Mouse (Mus musculus): ENCODE data around the gene S100a7a. TPM values are rescaled to one million over a fixed set of nuclear protein-coding genes. Genes with fewer than 3 reads are reported as not detected.

Gene S100a7a
- polyA plus RNA-seq, 1 experiment from 2014 or later = not detected

DNA sequence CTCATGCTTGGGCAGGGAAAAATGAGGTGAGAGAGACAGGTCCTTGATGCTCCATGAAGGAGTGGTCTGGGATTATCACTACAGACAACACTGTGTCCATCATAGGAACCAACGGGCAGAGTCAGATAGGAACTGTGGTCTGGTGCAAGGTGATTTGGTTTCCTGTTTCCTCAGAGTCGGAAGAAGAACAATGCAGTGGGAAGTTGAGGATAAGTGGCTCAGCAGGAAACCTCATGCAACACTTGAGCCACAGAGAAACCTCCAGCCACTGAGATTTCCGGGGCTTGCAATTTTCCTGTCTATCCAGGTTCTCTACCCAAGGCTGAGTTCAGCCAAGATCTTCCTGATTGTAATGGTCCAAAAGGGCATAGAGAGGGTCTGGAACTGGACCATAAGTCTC, 24.8 kb downstream of the S100a7a start:
- Histone ChIP-seq H3K4me1 (ENCODE audit: insufficient read depth) (no peaks in the 10 kb centered on the region), H3K4me3 (ENCODE audit: low read depth, low read length) (no peak overlapping the region), H3K9ac (replicated peaks) (no peak overlapping the region), H3K27ac (ENCODE audit: low read depth) (no peak overlapping the region), H3K9me3 (ENCODE audit: low read length) (no peaks in the 10 kb centered on the region), H3K4me2 (ENCODE audit: low read depth, low read length) (no peak overlapping the region), H3K36me3 (replicated peaks; ENCODE audit: insufficient read depth, low read length) (no peaks in the 10 kb centered on the region), H3K27me3 (ENCODE audit: insufficient read depth, low read length) (no peaks in the 10 kb centered on the region)
- ATAC-seq (no peak), DNase-seq (no peak)
- 20% methylated on average over 3 of the region's 3 CpGs for WGBS (ENCODE audit: insufficient replicate concordance)
- no peak for TF ChIP-seq CTCF (IDR thresholded peaks at IDR 0.05; ENCODE audit: low read depth)
- peak; percentile 33; the same call in 1 of the 2 replicates for TF ChIP-seq EP300 (IDR thresholded peaks at IDR 0.05; ENCODE audit: low read depth)

DNA sequence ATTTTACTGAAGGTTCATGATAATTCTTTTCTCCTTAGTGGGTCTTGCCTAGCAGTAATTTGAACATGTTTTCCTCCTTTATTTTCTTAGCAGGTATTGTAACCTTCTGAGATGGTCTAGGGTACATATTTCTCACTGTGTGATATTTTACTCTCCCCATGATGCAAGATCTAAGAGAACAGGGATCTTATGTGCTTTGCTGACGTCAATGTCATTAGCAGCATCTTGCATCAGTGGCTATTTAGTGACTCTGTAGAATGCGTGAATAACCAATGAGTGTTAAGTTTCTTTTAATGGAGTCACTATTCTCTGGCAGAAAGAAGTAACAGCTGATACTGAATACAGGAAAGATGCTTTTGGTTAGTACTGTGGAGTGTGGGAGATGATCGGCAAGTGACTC, 30.1 kb downstream of the S100a7a start:
- Histone ChIP-seq H3K4me2 (ENCODE audit: low read depth, low read length) (no peak overlapping the region), H3K4me3 (ENCODE audit: low read depth, low read length) (no peak overlapping the region), H3K9ac (replicated peaks) (no peak overlapping the region), H3K9me3 (ENCODE audit: low read length) (no peaks in the 10 kb centered on the region), H3K36me3 (replicated peaks; ENCODE audit: insufficient read depth, low read length) (no peaks in the 10 kb centered on the region), H3K27ac (ENCODE audit: low read depth) (no peak overlapping the region), H3K27me3 (ENCODE audit: insufficient read depth, low read length) (no peaks in the 10 kb centered on the region), H3K4me1 (ENCODE audit: insufficient read depth) (no peaks in the 10 kb centered on the region)
- ATAC-seq = no peak
- no peak for TF ChIP-seq CTCF (IDR thresholded peaks at IDR 0.05; ENCODE audit: low read depth)
- TF ChIP-seq EP300 (IDR thresholded peaks at IDR 0.05; ENCODE audit: low read depth) = no peak
- DNase-seq = no peak
- WGBS (ENCODE audit: insufficient replicate concordance) = 77% methylated on average over 3 of the region's 3 CpGs

DNA sequence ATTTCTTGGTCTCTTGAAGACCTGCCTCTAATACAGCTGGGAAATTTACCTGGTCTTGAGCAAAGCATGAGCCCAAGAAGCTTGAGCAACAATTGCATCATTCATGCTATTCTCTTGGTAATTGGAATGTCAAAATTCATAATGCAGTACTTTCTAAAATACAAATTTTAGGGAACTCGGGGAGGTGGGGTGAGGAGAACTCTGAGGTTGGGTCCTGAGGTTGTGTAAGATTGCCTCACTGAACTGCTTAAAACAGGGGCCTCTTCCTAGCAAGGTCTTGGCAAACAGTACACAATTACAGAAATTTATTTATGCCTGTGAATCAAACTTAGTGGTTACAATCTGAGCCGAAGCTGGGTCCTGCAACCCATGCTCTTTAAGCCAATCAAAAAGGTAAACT, 33.0 kb downstream of the S100a7a start:
- ATAC-seq (no peak), DNase-seq (no peak)
- Histone ChIP-seq H3K36me3 (replicated peaks; ENCODE audit: insufficient read depth, low read length) (no peaks in the 10 kb centered on the region), H3K9me3 (ENCODE audit: low read length) (no peaks in the 10 kb centered on the region), H3K4me2 (ENCODE audit: low read depth, low read length) (peak overlapping the region; percentile 15; the same call in 1 of the 2 replicates), H3K4me1 (ENCODE audit: insufficient read depth) (no peaks in the 10 kb centered on the region), H3K27ac (ENCODE audit: low read depth) (peak overlapping the region; percentile 51; the same call in 1 of the 2 replicates), H3K4me3 (ENCODE audit: low read depth, low read length) (no peak overlapping the region), H3K27me3 (ENCODE audit: insufficient read depth, low read length) (no peaks in the 10 kb centered on the region), H3K9ac (replicated peaks) (no peak overlapping the region)
- no peak for TF ChIP-seq CTCF (IDR thresholded peaks at IDR 0.05; ENCODE audit: low read depth)
- TF ChIP-seq EP300 (IDR thresholded peaks at IDR 0.05; ENCODE audit: low read depth) = peak; percentile 59; the same call in 1 of the 2 replicates
- WGBS (ENCODE audit: insufficient replicate concordance) = 56% methylated on average over 2 of the region's 2 CpGs

GRCm38 (mm10) chr3:90693496-90693895, 39.7 kb downstream of the S100a7a start:
- peak overlapping the region; percentile 79 for H3K27ac ChIP-seq (ENCODE audit: low read depth)
- peak overlapping the region; percentile 6 for H3K4me3 ChIP-seq (ENCODE audit: low read depth, low read length)
- H3K9me3 ChIP-seq (ENCODE audit: low read length) = no peaks in the 10 kb centered on the region
- 0 out of 2 replicates have a peak overlapping the region, but pooled peaks have one; percentile 26 for H3K9ac ChIP-seq (replicated peaks)
- no peak for DNase-seq
- 41% methylated on average over 2 of the region's 2 CpGs for WGBS (ENCODE audit: insufficient replicate concordance)
- no peaks in the 10 kb centered on the region for H3K4me1 ChIP-seq (ENCODE audit: insufficient read depth)
- TF ChIP-seq CTCF (IDR thresholded peaks at IDR 0.05; ENCODE audit: low read depth) (no peak), EP300 (IDR thresholded peaks at IDR 0.05; ENCODE audit: low read depth) (no peak)
- H3K4me2 ChIP-seq (ENCODE audit: low read depth, low read length) = no peak overlapping the region
- ATAC-seq = no peak
- H3K27me3 ChIP-seq (ENCODE audit: insufficient read depth, low read length) = no peaks in the 10 kb centered on the region
- H3K36me3 ChIP-seq (replicated peaks; ENCODE audit: insufficient read depth, low read length) = no peaks in the 10 kb centered on the region

- peak; percentile 58 for ATAC-seq
- 35% methylated on average over 3 of the region's 3 CpGs for WGBS (ENCODE audit: insufficient replicate concordance)
- H3K36me3 ChIP-seq (replicated peaks; ENCODE audit: insufficient read depth, low read length) = no peaks in the 10 kb centered on the region
- no peaks in the 10 kb centered on the region for H3K27me3 ChIP-seq (ENCODE audit: insufficient read depth, low read length)
- peak; percentile 52 for DNase-seq
- no peaks in the 10 kb centered on the region for H3K9me3 ChIP-seq (ENCODE audit: low read length)
- H3K4me2 ChIP-seq (ENCODE audit: low read depth, low read length) = 0 out of 2 replicates have a peak within 1 kb of the TSS, but pooled peaks have one; percentile 32
- peak; percentile 31; the same call in 1 of the 2 replicates for TF ChIP-seq EP300 (IDR thresholded peaks at IDR 0.05; ENCODE audit: low read depth)
- no peak for TF ChIP-seq CTCF (IDR thresholded peaks at IDR 0.05; ENCODE audit: low read depth)
- H3K4me3 ChIP-seq (ENCODE audit: low read depth, low read length) = peak within 1 kb of the TSS; percentile 18
- H3K9ac ChIP-seq (replicated peaks) = peak within 1 kb of the TSS; percentile 50; the same call in 1 of the 2 replicates
- peak within 1 kb of the TSS; percentile 48 for H3K27ac ChIP-seq (ENCODE audit: low read depth)
- H3K4me1 ChIP-seq (ENCODE audit: insufficient read depth) = no peaks in the 10 kb centered on the region
Measured at GRCm38 (mm10) chr3:90695613-90696012, 41.8 kb downstream of the S100a7a start, which contains the start of gene S100a9. Gene S100a9, minus strand, starts transcription at chr3:90695721.

DNA sequence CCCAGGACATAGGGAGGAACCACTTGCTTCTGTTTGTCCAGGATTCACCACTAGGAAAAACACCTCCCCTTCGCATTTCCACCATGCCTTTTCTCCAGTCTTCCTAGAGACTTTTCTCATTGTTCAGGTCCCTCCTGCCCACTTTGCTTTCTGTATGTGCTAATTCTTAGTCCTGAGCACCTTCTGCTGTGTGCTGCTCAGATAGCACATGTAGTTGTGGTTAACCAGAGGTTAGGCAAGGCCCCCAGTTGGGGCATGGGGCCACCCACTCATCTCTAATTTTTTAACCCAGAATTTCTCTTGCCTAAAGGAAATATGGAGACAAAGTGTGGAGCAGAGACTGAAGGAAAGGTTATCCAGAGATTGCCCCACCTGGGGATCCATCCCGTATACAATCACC, 48.4 kb downstream of the S100a7a start:
- ATAC-seq (no peak), DNase-seq (no peak)
- no peak for TF ChIP-seq EP300 (IDR thresholded peaks at IDR 0.05; ENCODE audit: low read depth)
- TF ChIP-seq CTCF (IDR thresholded peaks at IDR 0.05; ENCODE audit: low read depth) = no peak
- WGBS (ENCODE audit: insufficient replicate concordance) = 79% methylated on average over 2 of the region's 2 CpGs
- H3K36me3 ChIP-seq (replicated peaks; ENCODE audit: insufficient read depth, low read length) = no peaks in the 10 kb centered on the region
- H3K27me3 ChIP-seq (ENCODE audit: insufficient read depth, low read length) = no peaks in the 10 kb centered on the region
- H3K4me1 ChIP-seq (ENCODE audit: insufficient read depth) = no peaks in the 10 kb centered on the region
- H3K4me2 ChIP-seq (ENCODE audit: low read depth, low read length) = no peak overlapping the region
- no peak overlapping the region for H3K9ac ChIP-seq (replicated peaks)
- H3K4me3 ChIP-seq (ENCODE audit: low read depth, low read length) = no peak overlapping the region
- H3K27ac ChIP-seq (ENCODE audit: low read depth) = no peak overlapping the region
- no peaks in the 10 kb centered on the region for H3K9me3 ChIP-seq (ENCODE audit: low read length)

Other genes with a start within 250 kb of the S100a7a start
- 4.0 and 4.6 TPM in 2 replicates for gene Ints3, start 220.4 kb upstream of the S100a7a start, polyA plus RNA-seq (2015; fragmentation: Nextera tagmentation; extraction: Ambion mirVana)
- gene Npr1, start 188.2 kb upstream of the S100a7a start, polyA plus RNA-seq (2015; fragmentation: Nextera tagmentation; extraction: Ambion mirVana) = 5.9 and 6.2 TPM in 2 replicates
- gene Ilf2, start 177.9 kb upstream of the S100a7a start, polyA plus RNA-seq (2015; fragmentation: Nextera tagmentation; extraction: Ambion mirVana) = 23.1 and 27.6 TPM in 2 replicates
- 23.6 and 24.2 TPM in 2 replicates for gene Snapin, start 163.0 kb upstream of the S100a7a start, polyA plus RNA-seq (2015; fragmentation: Nextera tagmentation; extraction: Ambion mirVana)
- 39.9 and 42.9 TPM in 2 replicates for gene Chtop, start 144.5 kb upstream of the S100a7a start, polyA plus RNA-seq (2015; fragmentation: Nextera tagmentation; extraction: Ambion mirVana)
- 116 and 118 TPM in 2 replicates for gene S100a1, start 139.6 kb upstream of the S100a7a start, polyA plus RNA-seq (2015; fragmentation: Nextera tagmentation; extraction: Ambion mirVana)
- 35.5 and 36.1 TPM in 2 replicates for gene S100a13, start 139.6 kb upstream of the S100a7a start, polyA plus RNA-seq (2015; fragmentation: Nextera tagmentation; extraction: Ambion mirVana)
- 0.09 TPM in 1 of 2 replicates, not detected in the other for gene S100a14, start 127.2 kb upstream of the S100a7a start, polyA plus RNA-seq (2015; fragmentation: Nextera tagmentation; extraction: Ambion mirVana)
- gene S100a16, start 116.8 kb upstream of the S100a7a start, polyA plus RNA-seq (2015; fragmentation: Nextera tagmentation; extraction: Ambion mirVana) = 41.3 and 43.5 TPM in 2 replicates
- gene S100a3, start 93.4 kb upstream of the S100a7a start, polyA plus RNA-seq (2015; fragmentation: Nextera tagmentation; extraction: Ambion mirVana) = not detected in 2 replicates
- gene S100a2, start 63.8 kb upstream of the S100a7a start, polyA plus RNA-seq (2015; fragmentation: Nextera tagmentation; extraction: Ambion mirVana) = not detected in 2 replicates
- not detected in 2 replicates for gene Gm42674, start 52.1 kb upstream of the S100a7a start, polyA plus RNA-seq (2015; fragmentation: Nextera tagmentation; extraction: Ambion mirVana)
- gene S100a4, start 50.2 kb upstream of the S100a7a start, polyA plus RNA-seq (2015; fragmentation: Nextera tagmentation; extraction: Ambion mirVana) = 4.0 and 4.6 TPM in 2 replicates
- gene S100a5, start 45.5 kb upstream of the S100a7a start, polyA plus RNA-seq (2015; fragmentation: Nextera tagmentation; extraction: Ambion mirVana) = not detected in 2 replicates
- 49.1 and 55.6 TPM in 2 replicates for gene S100a6, start 41.1 kb upstream of the S100a7a start, polyA plus RNA-seq (2015; fragmentation: Nextera tagmentation; extraction: Ambion mirVana)
- gene S100a8, start 15.0 kb downstream of the S100a7a start, polyA plus RNA-seq (2015; fragmentation: Nextera tagmentation; extraction: Ambion mirVana) = 3,883 and 4,059 TPM in 2 replicates
- gene S100a9, start 41.7 kb downstream of the S100a7a start, polyA plus RNA-seq (2015; fragmentation: Nextera tagmentation; extraction: Ambion mirVana) = 2,494 and 2,662 TPM in 2 replicates
- not detected in 2 replicates for gene Pglyrp4, start 72.9 kb downstream of the S100a7a start, polyA plus RNA-seq (2015; fragmentation: Nextera tagmentation; extraction: Ambion mirVana)
- gene Gm5849, start 123.9 kb downstream of the S100a7a start, polyA plus RNA-seq (2015; fragmentation: Nextera tagmentation; extraction: Ambion mirVana) = not detected in 2 replicates